Mouse (Mus musculus): ENCODE data around the gene Cd96. TPM values are rescaled to one million over a fixed set of nuclear protein-coding genes. Genes with fewer than 3 reads are reported as not detected.
"Not testable (repeated sequence)": the region's sequence is repeated elsewhere in the genome, so short reads cannot be mapped to it uniquely, and the experiment has no call there.

The Cd96 gene
- total RNA-seq (2021): under 1 TPM; 0.66 to 0.79 TPM
- long read RNA-seq, experiment 1: 0 reads
- long read RNA-seq, experiment 2: 0 reads

DNA sequence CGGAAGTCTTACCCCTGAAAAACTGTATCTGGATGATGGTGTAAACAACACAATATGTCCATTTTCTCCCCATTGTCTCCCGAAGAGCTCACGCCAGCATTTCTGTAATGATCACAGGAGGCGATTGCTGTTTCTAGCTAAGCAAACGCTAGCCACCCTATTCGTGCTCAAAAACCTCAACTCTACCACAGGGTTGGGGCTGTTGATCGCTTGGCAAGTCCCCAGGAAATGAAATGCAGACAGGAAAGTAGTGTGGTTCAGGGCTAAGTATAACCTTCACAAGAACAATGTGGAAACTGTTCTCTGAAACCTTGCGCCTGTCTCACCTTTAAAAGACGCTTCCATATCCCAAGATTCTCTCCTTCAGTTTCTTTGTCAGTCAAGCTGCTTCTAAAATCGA, at the start of gene Cd96:
Gene Cd96, minus strand, starts transcription at position 232 of the 400 bp plus-strand sequence.
- DNase-seq: no peak

DNA sequence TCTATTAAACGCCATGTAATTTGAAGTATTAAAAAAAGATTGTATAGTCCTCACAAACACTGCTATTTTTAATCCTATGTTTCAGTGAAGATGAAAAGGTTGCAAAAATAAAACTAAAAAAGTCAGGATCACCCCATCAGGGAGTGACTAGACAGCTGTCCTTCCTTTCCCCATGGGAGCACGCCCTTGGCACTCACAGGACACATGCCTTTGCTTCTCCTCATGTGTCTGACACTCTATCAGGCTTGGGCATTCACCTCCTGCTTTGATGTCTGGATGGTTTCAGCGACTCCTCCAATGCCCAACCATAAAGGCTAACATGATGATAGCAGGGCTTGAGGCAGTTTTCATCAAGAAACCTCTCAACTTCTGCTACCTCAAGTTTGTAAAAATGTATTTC, 46.9 kb upstream of the Cd96 start:
- DNase-seq: no peak

DNA sequence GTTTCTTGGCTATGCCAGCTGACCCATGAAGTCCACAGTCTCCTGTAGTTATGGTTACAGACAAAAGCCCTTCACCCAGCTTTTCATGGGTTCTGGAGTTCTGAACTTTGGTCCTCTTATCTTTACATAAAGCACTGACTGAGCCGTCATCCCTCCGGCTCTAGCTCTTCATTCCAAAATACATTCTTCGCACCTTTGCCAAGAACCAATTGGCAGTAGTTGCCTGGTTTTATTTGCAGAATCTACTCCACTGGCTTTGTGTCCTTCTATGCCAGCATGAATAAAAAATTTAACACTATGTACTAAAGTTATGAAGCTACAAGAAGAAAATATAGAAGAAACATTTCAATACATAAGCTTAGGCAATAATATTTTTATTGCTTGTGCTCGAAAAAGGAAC, 45.3 kb upstream of the Cd96 start:
- no peak for DNase-seq

- not testable (repeated sequence) for DNase-seq
These were observed 34.8 kb upstream of the Cd96 start, which contains the start of gene Gm4737 for GRCm38 (mm10) chr16:46154832-46155231. Gm4737 (minus strand) TSS chr16:46155077.

DNA sequence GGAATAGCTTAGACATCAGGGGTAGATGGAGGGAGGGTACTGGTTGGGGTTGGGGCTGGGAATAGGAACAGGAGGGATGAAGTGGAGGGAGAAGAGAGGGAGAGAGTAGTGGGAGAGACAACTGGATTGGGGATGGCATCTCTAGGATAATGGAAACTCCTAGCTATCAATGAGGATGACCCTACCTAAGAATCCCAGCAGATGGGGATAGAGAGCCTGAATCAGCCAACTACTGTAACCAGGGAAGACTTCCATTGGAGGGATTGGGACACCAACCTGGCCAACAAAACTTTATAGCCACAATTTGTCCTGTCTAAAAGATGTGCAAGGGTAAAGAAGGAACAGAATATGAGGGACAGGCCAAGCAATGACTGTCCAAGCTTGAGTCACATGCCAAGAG, 31.1 kb upstream of the Cd96 start:
- peak; percentile 4 for DNase-seq

DNA sequence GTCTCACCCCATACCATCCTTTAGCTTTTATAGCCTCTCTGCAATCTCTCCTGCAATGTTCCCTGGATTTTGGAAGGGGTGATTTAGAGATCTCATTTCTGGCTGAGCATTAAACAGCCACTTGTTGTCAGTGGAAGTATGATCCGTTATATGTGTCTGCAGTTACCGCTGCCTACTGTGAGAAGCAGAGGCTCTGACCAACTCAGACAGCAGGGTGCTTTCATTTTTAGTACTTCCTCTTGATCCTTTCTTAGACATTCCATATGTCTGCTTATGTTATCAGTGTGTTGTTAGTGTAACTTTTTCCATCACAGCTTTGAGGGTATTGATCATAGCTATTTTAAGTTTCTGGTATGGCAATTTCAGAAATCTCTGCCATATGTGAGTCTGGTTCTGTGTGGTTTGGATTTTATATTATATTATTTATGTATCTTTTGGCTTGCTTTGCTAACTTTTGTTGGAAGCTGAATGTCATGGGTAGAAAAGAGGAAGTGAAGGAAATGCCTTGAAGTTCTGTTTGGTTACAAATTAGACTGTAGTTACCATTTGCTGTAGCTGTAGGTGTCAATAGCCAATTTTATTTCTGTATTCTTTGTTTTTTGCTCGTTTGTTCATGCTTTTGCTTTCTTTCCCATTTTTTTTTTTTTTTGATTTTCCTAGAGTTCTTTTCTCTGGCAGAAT, 28.8 kb upstream of the Cd96 start:
- DNase-seq: no peak

DNA sequence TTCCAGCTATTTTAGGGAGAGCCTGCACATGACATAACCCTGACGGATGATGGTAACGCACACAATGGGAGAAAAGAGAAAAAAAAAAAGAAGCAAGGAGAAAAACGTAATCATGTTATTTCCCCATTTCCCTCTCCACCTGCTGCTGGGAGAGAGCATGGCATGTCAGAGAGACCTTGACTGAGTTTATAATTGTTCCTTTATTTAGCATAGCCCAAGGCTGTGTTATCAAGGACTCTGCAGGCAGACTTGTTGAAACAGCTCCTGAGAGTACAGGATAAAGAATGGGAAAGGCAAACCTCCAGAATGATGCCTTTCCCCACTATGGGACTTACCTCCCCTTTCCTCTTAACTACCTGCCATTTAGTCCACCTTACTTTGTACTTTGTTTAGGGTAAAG, 26.9 kb upstream of the Cd96 start:
- no peak for DNase-seq

GRCm38 (mm10) chr16:46122238-46122637, 2.2 kb upstream of the Cd96 start:
- no peak for DNase-seq

GRCm38 (mm10) chr16:46121420-46121819, 1.4 kb upstream of the Cd96 start:
- DNase-seq: peak; percentile 29

DNA sequence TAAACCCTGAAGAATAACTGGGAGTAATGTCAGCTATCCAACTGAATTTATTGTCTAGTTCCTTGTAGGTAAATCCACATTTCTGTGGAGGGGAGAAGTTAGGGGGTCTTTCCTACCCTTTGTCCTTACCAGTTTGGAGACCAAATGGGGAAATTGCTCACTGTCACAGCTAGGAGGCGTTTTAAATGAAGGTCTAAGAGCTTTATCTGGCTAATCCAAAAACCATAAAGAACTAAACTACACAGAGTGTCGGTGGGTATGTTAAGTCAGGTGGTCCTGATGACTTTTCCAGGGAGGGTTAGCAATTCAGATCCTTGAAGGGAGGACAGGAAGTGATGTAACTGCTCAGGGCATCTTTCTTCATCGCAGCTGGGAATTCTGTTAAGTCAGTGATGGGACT, 556 bp upstream of the Cd96 start:
- DNase-seq: no peak

- no peak for DNase-seq
These were observed 2.4 kb downstream of the Cd96 start for GRCm38 (mm10) chr16:46117645-46118044.

DNA sequence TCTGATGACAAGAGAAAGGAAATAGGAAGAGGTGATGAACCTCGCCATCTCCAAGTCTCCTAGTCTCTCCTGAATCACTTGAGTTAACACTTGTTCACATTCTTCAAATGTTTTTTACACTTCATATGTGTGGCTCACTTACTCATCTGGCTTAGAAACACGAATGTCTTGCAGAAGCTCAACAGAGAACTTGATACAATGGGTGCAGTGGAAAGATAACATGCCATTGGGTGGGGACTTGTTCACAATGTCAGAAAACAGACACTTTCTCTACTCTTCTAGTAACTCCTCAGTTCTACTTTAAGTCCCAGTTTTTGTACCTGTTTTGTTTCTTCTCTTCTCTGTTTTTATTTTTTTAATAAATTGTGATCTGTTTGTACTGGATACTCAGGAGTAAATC, 5.3 kb downstream of the Cd96 start:
- no peak for DNase-seq

GRCm38 (mm10) chr16:46109536-46109935, 10.5 kb downstream of the Cd96 start:
- DNase-seq: no peak

DNA sequence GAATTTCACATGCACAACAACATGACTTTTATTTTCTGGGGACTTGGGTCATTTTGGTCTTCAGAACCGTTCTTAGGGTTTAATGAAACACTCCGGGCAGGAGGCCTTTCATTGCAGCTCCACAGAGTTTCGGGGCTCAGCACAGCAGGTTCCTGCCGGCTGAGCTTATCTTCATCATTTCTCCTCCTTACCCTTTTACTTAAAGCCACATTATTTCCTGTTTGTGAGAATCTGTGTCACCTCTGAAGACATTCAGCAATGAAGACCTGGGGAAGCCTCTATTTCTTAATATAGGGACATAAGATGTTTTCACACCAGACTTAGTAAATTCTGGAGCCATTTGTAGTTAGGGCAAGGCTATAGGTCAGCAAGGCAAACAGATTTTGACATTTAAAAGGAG, 12.6 kb downstream of the Cd96 start:
- DNase-seq: no peak

DNA sequence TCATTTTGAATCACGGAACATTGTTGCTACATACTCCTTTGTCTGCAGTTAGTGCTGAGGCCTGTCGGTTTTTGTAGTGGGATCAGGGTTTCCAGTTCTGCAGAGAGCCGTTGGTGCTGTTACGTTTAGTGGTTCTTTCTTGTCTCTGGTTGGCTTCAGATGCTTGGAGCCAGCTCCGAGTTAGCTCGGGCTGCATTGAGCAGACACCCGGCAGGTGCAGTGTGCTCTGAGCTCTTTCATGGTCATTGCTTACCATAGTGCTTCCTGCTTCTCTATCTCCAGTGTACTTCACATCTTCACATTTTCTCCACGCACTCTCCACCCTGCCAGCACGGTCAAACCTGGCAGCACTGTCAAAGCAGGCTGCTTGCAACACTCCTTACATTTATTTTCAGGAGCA, 15.6 kb downstream of the Cd96 start:
- DNase-seq: no peak

DNA sequence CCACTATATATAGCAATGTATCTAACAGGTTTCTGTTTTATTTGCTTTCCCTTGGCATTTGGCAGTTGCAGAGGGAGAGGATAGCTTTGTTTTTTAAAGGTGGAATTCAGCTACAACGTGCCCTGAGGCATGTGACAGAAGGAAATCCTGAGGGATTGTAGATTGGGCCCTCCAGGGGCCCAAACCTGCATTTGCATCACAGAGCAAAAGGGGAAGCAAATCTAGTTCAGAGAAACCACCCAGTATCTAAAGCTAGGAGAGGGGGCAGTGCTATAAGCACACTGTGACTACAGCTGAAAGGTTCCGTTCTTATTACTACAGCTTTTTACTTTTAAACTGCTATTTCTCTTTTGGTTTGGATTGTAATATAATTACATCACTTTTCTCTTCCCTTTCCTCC, 18.3 kb downstream of the Cd96 start:
- DNase-seq: no peak

DNA sequence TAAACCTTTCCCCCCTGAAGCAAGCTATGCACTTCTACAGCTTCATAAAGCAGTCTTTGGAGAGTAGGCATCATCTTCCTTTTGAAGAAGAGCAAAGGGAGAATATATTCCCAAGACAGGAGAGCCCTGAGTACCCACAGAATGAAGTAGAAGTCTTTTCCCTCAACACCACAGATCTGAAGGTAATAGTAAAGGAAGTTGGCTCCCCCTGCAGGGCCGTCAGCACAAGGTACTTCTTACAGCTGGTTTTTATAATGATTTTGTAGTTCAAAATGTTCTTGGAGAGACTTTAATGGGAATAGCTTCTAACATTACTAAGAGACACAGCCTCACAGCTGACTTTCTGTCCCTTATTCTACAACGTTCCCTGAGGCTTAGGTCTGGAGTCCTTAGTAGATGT, 19.8 kb downstream of the Cd96 start:
- peak; percentile 27 for DNase-seq

DNA sequence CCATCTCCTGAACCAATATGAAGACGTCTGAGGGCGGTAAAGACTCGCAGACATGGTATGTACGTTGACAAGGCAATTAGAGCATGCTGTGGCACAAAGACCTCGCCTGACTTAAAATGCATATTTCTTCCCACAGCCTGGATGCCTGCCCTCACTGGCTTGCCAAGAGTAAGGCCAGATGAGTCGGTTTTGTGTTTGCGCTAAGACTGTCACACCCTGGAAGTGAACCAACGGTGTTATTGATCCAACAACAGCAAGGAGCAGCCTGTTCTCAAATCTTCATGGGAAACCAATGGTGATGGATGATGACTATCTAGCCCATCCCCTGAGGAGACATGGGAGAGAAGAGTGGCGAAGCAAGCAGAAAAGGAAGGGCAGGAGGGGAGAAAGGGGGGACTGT, 22.6 kb downstream of the Cd96 start:
- DNase-seq: no peak

DNA sequence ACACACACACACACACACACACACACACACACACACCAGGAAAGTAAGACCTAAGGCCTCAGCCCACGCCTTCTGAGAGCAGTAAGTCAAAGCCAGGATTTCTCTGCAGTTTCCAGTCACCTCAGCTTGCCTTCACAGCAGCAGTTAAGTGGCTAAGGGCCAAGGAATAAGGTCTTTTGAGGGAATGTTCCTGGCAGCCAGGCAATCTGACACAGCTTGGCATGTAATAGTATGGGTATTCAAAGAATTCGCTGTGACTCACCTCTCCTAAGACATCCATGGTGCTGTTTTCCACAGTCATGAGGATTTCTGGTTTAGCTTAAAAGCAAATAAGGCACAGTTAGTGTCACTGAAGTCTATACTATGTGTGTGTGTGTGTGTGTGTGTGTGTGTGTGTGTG, 25.6 kb downstream of the Cd96 start:
- peak; percentile 65 for DNase-seq

GRCm38 (mm10) chr16:46092935-46093334, 27.1 kb downstream of the Cd96 start:
- DNase-seq: no peak

DNA sequence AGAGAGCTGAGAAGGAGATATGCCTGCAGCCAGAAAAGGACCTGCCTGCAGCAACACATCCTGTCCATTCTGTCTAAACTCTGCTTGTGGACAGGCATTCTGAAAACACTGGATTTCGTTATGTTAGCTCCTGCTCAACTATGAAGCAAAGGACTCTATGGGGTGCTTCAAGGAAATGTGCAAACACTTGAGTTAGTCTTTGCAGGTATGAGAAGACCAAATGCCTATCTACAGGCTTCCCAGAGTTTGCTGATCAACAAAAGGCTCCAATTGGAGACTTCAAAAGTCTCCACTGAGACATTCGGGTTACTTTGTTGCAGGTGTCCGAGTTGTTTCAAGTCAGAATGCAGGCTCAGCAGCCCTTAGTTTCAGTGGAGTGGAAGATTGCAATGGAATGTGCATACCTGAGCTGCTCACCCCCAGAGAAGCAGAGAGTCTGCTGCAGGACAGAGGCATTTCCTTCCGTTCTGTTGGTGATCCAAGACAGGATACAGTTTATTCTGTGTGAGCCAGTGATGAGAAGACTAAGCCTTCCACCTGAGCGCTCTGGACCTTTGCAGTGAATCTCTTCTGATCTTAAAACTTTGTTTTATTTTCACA, 33.1 kb downstream of the Cd96 start:
- no peak for DNase-seq

DNA sequence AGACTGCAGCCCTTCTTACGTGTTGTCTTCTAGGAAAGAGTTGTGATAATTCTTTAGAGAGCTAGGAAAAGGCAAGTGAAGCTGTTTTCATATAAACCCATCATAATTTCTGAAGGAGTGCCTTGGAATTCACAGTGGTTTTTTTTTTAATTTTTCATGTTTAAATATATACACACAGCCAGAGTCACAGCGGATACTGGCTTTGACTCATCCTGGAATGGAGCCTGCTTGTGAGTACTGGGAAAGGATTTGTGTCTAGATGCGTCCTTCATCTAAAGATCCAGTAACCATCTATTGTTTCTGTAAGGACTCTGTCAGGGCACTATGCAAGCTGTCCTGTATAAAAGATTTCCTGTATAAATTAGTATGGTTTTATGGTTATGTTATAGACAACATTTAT, 52.1 kb downstream of the Cd96 start:
- DNase-seq: no peak

DNA sequence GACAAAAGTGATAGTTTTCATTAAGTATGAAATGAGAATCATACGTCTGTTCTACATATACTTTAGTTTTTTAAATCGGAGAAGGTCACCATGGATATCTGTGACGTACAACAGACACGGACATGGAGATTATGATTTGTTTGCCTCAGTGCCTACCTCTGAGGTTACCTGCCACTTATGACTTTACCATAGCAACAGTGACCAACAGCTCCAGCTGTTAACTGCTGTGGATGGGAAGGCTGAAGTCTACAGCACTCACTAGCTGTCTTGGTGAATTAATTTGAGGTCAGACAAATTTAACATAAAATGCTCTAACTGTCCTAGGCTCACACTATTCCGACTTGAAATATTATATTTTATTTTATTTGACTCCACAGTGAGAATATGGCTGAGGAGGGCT, 56.8 kb downstream of the Cd96 start:
- DNase-seq: no peak

GRCm38 (mm10) chr16:46046906-46047305, 73.1 kb downstream of the Cd96 start:
- no peak for DNase-seq

All from adrenal gland, postnatal 10 days (tissue).